Mouse (Mus musculus): ENCODE measurements around the gene Tatdn2. TPM values are rescaled to one million over a fixed set of nuclear protein-coding genes. Genes with fewer than 3 reads are reported as not detected.

Tatdn2 gene
- total RNA-seq (2022) = 10 to 100 TPM; 65.8 to 83.6 (median 69.8) TPM

- peak; percentile 96 for DNase-seq (ENCODE audit: low spot score)
These were observed at the start of gene Tatdn2 for GRCm38 (mm10) chr6:113696582-113697221. Gene Tatdn2 (plus strand): TSS chr6:113697050.

DNA sequence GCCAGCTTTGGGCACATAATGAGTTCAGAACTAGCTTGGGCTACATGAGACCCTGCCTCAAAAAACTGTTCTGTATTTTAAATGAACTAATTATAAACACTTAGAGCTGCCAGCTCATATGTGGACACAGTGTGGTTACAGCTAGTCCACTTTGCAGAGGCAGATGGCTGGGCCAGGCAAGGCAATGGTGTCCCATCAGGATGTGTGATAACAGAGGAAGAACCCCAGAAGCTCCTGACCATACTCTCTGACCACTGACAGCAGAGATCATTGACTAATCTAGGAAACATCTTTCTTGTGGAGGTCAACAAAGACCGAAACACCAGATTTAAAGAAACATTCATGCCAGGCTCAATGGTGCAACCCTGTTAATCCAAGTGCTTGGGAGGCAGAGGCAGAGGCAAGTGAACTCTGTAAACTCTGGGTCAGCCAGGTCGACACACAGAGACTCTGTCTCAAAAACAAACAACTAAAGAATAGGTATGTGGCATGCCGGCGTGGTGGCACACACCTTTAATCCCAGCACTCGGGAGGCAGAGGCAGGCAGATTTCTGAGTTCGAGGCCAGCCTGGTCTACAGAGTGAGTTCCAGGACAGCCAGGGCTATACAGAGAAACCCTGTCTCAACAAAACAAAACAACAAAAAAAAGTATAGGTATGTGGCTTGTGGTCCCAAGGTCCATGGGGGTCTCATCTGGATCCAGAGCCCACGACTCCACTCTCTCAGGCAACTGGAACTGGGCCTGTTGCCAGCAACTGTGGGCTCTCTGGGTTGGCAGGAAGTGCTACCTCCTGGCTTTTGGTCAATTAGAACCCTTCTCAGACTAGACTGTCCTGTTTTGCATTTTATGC, 47.3 kb upstream of the Tatdn2 start:
- no peak for DNase-seq (ENCODE audit: low spot score)

DNA sequence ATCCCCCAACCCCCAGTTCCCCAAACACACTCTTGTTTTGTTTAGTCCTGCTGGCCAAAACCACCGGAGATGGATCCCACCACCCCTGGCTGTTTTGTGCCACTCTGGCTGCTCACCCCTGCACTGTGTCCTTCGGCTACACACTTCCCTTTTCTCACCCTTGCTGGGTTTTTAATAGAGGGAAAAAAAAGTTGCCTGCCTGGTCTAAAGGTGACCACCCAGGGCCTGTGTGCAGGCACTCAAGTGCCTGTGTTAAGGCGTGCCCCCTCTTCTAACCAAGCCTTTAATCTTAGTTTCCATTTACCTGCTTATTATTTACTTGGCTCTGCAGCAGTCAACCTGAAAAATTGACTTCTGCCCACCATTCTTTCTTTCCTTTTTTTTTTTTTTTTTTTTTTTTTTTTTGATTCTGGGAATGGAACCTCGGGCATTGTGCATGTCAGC, 46.6 kb upstream of the Tatdn2 start:
- DNase-seq (ENCODE audit: low spot score) = no peak

DNA sequence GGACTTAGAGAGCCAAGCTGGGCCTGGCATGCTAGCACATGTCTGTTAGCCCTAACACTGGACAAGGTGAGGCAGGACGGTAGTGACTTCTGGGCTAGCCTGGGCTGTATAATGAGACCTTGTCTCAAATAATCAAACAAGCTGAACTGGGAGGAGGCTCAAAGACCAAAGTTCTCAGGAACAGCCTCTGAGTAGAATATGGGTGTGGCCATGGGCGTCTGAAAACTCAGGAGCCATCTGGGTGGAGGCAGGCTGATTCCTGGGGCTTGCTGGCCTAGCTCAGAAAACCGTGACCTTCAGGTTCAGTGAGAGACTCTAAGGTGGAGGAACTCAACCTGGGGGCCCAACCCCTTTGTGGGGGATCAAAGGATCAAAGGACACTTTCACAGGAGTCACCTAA, 45.2 kb upstream of the Tatdn2 start:
- DNase-seq (ENCODE audit: low spot score) = no peak

GRCm38 (mm10) chr6:113653551-113653950, 43.3 kb upstream of the Tatdn2 start:
- no peak for DNase-seq (ENCODE audit: low spot score)

DNA sequence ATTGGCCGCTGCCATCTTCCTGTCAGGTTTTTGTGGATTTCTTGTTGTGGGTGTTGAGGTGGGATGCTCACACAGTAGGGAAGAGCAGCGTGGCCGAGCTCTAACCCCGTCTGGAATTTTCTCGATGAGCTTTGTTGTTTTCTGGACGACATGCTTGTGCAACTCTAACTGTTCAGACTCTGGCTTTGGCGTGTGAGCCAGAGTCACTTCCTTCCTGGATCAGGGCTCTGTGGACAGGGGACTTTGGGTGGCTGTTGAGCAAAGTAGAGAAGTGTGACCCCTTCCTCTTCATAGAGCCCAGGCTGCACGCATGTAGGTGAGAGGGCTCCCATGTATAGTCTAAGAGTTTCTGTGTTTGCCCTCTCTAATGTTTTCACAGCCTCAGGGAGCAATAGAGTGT, 42.7 kb upstream of the Tatdn2 start:
- DNase-seq (ENCODE audit: low spot score) = peak; percentile 51

GRCm38 (mm10) chr6:113654753-113655397, 42.0 kb upstream of the Tatdn2 start:
- no peak for DNase-seq (ENCODE audit: low spot score)

GRCm38 (mm10) chr6:113655475-113655874, 41.4 kb upstream of the Tatdn2 start:
- no peak for DNase-seq (ENCODE audit: low spot score)

DNA sequence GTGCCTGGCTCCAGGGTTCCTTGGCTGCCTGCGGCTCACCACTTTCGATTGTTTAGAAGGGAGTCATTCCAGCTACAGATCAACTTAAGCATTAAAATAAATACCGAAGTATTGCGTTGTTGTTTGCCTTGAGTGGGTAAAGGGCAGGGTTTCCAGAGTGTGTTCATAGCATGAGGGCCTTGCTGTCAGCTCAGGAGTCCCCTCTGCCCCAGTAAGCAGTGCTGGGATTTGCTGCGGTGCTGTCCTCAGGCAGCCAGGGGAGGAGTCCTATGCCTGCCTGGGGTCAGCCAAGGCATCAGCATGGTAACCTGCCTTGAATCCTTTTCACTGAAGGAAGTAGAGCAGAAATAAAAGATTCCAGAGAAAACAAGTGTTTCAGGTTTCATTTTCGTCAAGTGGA, 40.0 kb upstream of the Tatdn2 start:
- no peak for DNase-seq (ENCODE audit: low spot score)

GRCm38 (mm10) chr6:113658226-113658625, 38.6 kb upstream of the Tatdn2 start:
- peak; percentile 41 for DNase-seq (ENCODE audit: low spot score)

DNA sequence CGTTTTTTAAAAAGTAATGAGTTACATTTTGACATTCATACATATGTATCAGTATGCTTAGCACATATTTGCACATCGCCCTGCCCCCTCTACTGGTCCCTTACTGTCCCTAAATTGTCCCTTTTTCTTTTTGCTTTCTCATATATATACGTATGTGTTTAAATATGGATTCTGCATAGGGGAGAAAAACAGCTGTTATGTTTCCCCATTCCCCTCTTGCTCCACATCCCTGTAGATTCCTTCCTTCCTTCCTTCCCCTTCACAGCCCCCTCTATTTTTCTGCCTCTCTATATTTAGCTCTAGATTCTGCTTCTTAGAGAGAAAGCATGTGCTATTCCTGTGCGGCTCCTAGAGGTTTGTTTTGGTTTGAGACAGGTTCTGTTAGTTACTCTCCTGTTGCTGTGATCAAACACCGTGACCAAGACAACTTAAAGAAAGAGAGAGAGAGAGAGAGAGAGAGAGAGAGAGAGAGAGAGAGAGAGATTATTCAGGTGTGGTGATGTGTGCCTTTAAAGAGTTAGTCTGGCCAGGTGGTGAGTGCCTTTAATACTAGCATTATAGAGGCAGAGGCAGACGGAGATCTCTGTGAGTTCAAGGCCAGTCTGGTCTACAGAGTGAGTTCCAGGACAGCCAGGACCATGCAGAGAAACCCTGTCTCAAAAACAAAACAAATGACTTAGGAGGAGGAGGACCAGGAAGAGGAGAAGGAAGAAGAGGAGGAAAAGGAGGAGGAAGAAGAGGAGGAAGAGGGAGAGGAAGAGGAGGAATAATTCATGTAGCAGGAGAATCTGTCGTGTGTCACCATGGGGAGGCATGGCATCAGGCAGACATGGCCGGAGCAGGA, 37.0 kb upstream of the Tatdn2 start:
- no peak for DNase-seq (ENCODE audit: low spot score)

DNA sequence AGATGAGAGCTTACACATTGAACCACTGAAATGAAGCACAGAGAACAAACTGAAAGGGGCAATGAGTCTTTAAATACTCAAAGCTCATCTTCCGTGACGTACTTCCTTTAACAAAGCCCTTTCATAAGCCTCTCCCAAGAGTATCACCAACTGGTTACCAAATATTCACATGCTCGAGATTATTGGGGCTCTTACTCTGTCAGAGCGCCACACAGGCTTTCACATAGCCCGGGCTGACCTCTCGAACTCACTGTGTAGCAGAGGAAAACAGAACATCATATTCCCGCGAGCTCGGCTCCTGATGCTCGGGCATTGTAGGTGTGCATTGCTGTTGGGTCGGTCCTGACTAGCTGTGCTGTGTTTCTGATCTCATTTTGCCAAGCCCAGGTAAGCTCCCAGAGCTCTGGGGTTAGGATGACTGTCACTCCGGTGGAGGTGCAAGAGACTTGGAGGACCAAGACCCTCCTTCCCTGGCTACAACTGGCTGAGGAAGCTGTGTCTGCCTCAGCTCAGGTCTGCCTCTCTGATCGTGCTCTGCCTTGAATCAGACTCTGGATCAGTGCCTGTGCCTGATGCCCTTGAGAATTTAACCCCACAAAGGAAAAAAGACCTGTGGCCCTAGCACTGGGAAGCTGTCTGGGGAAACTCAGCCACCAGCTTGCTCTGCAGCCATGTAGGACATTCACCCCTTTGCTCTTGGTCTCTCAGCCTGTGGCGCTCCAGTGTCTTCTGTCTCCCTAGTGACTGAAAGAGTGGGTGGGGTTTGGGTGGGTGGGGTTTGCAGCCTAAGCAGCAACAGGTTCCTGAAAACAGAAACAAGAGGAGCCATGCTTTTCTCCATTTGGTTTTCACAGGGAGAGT, 36.1 kb upstream of the Tatdn2 start:
- DNase-seq (ENCODE audit: low spot score) = no peak

DNA sequence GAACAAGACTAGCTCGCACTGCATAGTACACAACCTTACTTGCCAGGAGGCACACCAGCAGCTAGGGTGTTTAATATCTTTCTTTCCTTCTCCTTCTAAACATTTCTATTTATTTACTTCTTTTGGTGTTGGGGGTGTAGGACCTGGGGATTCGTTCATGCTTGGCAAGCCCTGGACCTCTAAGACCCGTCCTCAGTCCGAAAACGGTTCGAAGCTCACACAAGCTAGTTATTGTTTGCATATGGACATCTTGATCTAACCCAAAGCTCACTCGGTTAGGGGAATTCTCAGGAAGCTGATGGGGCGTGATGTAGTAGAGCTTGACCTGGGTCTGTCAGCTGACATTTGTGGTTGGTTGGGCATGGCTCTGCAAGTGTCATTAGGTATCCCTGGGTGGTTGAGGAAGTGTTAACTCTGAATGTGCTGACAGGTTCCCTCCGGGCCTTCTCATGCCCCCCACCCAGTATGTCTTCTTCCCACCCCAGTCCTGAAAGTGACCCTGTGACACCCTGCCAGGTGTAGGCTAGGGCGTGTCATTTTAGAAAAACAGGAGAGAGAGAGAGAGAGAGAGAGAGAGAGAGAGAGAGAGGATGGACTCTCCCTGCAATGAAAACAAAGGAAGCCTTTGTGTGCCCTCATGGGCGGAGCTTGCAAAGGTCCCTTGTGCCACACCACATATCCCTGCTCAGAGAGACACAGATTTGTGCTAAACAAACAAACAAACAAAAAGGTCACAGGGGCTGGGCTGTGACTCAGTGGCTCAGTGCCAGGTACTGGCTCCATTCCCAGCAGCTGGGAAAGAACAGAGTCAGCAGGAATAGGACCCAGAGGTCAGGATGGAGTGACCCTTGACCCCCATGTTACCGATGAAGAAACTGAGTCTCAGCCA, 35.3 kb upstream of the Tatdn2 start:
- no peak for DNase-seq (ENCODE audit: low spot score)

DNA sequence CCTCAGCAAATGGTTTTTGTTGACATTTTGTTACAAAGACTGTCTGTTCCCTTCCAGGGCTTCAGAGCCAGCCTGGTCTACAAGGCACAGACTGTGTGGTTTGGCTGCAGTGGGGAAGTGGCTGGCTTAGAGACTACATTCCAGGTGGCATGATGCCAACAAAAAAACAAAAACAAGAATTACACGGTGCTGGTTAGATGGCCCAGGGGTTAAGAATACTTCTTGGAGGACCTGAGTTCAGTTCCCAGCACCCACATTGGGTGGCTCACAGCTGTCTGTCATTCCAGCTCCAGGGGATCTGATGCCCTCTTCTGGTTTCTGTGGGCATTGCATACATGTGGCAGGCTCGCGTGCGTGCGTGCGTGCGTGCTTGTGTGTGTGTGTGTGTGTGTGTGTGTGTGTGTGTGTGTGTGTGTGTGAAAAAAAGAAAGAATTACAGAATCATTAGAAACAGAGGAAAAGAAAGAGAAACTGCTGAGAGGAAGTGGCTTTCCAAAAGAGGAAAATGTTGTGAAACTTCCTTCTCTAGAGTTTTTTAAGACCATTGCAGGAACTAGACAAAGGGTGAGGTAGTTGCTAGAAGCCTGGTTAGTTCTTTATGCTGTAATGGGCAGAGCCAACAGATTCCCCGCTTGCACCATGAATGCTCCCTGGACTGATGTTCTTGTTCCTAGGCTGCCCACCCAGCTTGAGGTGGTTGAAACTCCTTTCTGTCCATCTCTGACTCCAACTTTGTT, 33.7 kb upstream of the Tatdn2 start:
- no peak for DNase-seq (ENCODE audit: low spot score)

GRCm38 (mm10) chr6:113664305-113664704, 32.5 kb upstream of the Tatdn2 start:
- DNase-seq (ENCODE audit: low spot score) = no peak

DNA sequence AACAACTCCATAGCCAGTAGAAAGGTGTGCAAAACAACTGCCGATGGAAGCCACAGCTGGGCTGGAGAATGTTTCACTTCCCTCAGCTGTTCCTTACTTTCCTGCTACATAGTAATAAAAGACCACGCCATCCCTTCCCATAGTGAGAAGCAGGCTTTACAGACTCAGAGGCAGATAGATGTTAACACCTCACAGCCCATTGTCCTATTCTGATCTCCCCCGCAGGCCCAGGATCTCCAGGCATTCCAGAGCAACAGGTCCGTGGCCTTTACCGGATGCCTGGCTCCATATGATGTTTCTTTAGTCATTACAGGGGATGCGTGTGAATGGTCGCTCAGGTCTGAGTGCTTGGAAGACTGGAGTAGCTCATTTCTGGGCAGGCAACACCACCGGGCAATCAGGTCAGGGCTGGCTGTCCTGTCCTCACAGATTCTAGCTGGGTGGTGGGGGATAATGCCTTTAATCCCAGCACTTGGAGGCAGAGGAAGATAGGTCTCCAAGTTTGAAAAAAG, 29.2 kb upstream of the Tatdn2 start:
- no peak for DNase-seq (ENCODE audit: low spot score)

GRCm38 (mm10) chr6:113668287-113669154, 28.3 kb upstream of the Tatdn2 start:
- peak; percentile 87 for DNase-seq (ENCODE audit: low spot score)

DNA sequence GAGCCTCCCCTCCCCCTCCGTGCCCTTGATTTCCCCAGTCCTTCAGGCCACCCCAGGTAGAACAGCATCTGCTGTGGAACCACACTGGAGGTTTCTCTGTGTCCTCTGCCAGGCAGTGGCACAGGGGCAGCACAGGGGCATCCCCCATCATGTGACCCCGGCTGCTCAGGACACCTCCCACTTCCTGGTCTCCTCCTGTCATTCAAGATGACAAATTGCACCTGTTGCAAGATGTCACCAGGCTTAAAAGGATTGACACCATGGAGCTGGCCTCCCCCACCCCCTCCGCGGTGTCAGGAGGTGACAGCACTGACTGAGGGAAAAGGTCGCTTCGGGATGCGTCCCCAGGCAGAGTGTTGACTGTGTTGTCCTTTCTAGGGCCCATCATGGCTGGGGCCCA, 27.0 kb upstream of the Tatdn2 start:
- no peak for DNase-seq (ENCODE audit: low spot score)
